Mouse (Mus musculus) limb, embryonic 14.5 days (tissue): ENCODE results near the gene Exoc3. TPM values are rescaled to one million over a fixed set of nuclear protein-coding genes. Genes with fewer than 3 reads are reported as not detected.

ENCODE experiments used
- ATAC-seq: fragments of 200-750 bp; cut with Nextera tagmentation; 2 replicates; pipeline ENCODE4 v1.8.0; 2017; ENCODE audit warnings: low read depth, moderate number of reproducible peaks, moderate TSS enrichment; ENCODE audit not compliant: low FRiP score
- DNase-seq: peaks from one replicate; pipeline ENCODE4 v3.0.0-alpha.2; 2015; ENCODE audit warnings: low spot score
- H3K27ac ChIP-seq: fragments of 300-500 bp; sonication (generic); replicated peaks from 2 replicates; pipeline ENCODE4 v1.5.1; 2014; ENCODE audit warnings: low read depth, mild to moderate bottlenecking, low read length, moderate library complexity, mixed read lengths
- H3K27me3 ChIP-seq: fragments of 300-500 bp; sonication (generic); 2 replicates; pipeline ENCODE4 v1.6.1; 2014; ENCODE audit warnings: low read length, mixed read lengths; ENCODE audit not compliant: control insufficient read depth, insufficient read depth
- H3K36me3 ChIP-seq: fragments of 300-500 bp; sonication (generic); 2 replicates; pipeline ENCODE4 v1.6.1; 2014; ENCODE audit warnings: mild to moderate bottlenecking, low read length, moderate library complexity, mixed read lengths; ENCODE audit not compliant: control insufficient read depth, insufficient read depth
- H3K4me1 ChIP-seq: fragments of 300-500 bp; sonication (generic); 2 replicates; pipeline ENCODE4 v1.6.1; 2014; ENCODE audit warnings: antibody characterized with exemption, low read length, mixed read lengths; ENCODE audit not compliant: control insufficient read depth, insufficient read depth
- H3K4me2 ChIP-seq: fragments of 300-500 bp; sonication (generic); replicated peaks from 2 replicates; pipeline ENCODE4 v1.6.1; 2014; ENCODE audit warnings: low read depth, mild to moderate bottlenecking, low read length, moderate library complexity; ENCODE audit not compliant: severe bottlenecking
- H3K4me3 ChIP-seq: fragments of 300-500 bp; sonication (generic); replicated peaks from 2 replicates; pipeline ENCODE4 v1.5.1; 2014; ENCODE audit warnings: low read length
- H3K9ac ChIP-seq: fragments of 300-500 bp; sonication (generic); 2 replicates; pipeline ENCODE4 v1.6.1; 2014; ENCODE audit warnings: mild to moderate bottlenecking, low read depth, low read length, moderate library complexity; ENCODE audit not compliant: severe bottlenecking
- H3K9me3 ChIP-seq: fragments of 300-500 bp; sonication (generic); 2 replicates; pipeline ENCODE4 v1.6.1; 2016; ENCODE audit warnings: low read length; ENCODE audit not compliant: control insufficient read depth
- POLR2A ChIP-seq: fragments of 200-500 bp; IDR thresholded peaks from 2 replicates; pipeline ENCODE4 v1.8.0; 2012; ENCODE audit warnings: inconsistent platforms, mild to moderate bottlenecking, moderate library complexity, borderline replicate concordance; ENCODE audit not compliant: insufficient read depth, insufficient read length; ENCODE audit errors: extremely low read depth
- WGBS: fragments of 180-500 bp; shearing (Covaris S2); extraction: QIAGEN DNeasy Blood & Tissue Kit; methylation state at CpG from one replicate; pipeline ENCODE4 v1.1.7; 2014; 5-methylcytosine and 5-hydroxymethylcytosine counted together
- polyA plus RNA-seq, 2 experiments: library from polyadenylated mRNA; depleted of rRNA in 1 of 2; stranded (reverse) in 1 of 2; unstranded in 1 of 2; fragments of >200 nt; fragmentation: Nextera tagmentation in 1 of 2; extraction: Ambion mirVana in 1 of 2; gene quantifications; 2 replicates each; pipeline versions ENCODE4 v1.2.1 to v1.2.3; 2012 to 2014

Gene Exoc3
- polyA plus RNA-seq, 2 experiments, result 42.6 to 89.7 TPM

DNA sequence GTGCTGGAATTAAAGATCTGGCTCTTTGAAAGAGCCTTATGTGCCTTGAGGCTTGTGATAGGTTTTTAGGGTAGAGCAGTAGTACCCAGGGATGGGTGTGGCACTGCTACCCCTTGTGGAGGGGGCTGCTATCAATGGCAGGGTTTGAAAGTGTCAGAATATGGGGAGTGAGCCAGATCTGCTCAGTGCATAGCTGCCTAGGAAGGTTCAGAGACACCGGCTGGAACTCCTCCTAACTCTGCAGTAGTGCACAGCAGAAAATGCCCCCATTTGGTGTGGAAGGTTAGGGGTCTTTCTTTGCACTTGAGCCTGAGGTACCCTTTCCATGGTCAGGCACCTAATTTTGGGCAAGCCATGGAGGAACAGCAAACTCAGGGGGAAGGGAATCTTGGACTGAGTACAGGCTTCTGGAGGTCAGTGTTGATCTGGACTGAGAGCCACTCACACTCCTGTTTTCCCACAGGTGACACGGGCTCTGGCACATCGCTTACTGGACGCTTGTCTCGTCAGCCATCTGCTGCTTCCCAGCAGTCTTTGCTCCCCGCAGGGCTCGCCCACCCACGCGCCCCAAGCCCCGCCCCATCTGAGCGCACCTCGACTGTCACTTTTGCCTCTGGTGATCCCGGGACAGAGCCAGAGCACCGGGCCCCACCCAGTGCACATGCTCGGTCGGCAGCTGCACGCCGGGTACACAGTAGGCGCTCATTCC is 42.0 kb downstream of the Exoc3 start:
- TF ChIP-seq POLR2A, result no peak
- Histone ChIP-seq H3K9me3 (no peaks in the 10 kb centered on the region), H3K27ac (no peak overlapping the region), H3K27me3 (no peaks in the 10 kb centered on the region), H3K4me2 (peak overlapping the region; percentile 68), H3K36me3 (peaks cover 15% of the 10 kb centered on the region; the same call in 1 of the 2 replicates), H3K4me1 (peaks cover 6% of the 10 kb centered on the region), H3K4me3 (peak overlapping the region; percentile 47), H3K9ac (peak overlapping the region; percentile 63)
- WGBS, result 3% methylated on average over 19 of the region's 19 CpGs
- ATAC-seq (peak; percentile 75), DNase-seq (peak; percentile 7)

DNA sequence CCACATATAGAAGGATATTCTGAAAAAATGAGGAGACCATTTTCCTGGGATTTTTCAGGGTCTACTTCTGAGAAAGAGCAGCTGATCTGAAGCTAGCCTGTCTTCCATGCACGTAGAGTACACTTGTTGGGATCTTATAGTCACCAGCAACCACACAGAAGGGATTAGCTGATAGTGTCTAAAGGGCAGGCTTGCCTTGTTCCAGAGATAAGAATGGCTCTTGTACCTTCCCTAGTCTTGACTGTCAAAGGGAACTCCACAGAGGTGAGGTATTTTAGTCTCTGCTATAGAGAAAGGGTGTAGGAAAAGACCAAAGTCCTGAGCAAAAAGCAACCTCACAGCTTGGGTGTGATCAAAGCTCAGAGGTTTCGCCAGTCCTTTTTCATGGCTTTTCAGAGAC is 61.2 kb downstream of the Exoc3 start:
- Histone ChIP-seq H3K9me3 (no peaks in the 10 kb centered on the region), H3K27me3 (no peaks in the 10 kb centered on the region), H3K4me2 (no peak overlapping the region), H3K4me1 (no peaks in the 10 kb centered on the region), H3K36me3 (no peaks in the 10 kb centered on the region), H3K27ac (no peak overlapping the region), H3K4me3 (no peak overlapping the region), H3K9ac (no peak overlapping the region)
- WGBS, result 75% methylated on average over 2 of the region's 2 CpGs
- DNase-seq, result no peak
- ATAC-seq, result no peak
- TF ChIP-seq POLR2A, result no peak

DNA sequence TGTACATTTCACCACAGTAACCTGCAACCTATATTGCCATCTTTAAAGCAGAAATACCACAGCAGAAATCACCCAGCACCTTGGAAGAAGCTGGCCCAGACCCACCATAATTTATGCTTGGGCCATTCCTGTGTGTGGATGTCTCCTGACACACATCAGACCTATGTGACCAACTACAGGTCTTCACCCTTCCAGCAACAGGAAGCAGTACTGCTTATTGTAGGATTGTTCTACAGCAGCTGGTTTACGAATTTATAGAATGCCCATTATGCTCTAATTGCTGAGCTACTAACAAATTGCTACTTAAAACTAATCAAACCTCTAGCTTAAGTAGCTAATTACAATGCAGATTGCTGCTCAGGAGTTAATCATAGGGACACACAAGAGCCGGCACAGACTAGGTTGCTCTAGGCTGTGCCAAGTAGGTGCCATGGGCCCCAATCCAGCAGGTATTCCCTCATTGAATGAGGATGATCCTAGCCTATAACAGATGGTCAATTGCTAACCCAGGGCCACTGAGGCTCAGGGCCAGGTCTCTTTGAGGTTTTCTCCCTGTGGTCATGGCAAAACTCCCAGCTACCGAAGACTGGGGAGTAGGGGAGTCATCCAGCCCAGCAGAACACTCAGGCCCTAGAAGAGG is 62.4 kb downstream of the Exoc3 start:
- WGBS, result 64% methylated on average over 3 of the region's 3 CpGs
- Histone ChIP-seq H3K9me3 (no peaks in the 10 kb centered on the region), H3K36me3 (no peaks in the 10 kb centered on the region), H3K4me3 (no peak overlapping the region), H3K27me3 (no peaks in the 10 kb centered on the region), H3K27ac (no peak overlapping the region), H3K9ac (no peak overlapping the region), H3K4me1 (no peaks in the 10 kb centered on the region), H3K4me2 (no peak overlapping the region)
- DNase-seq, result no peak
- TF ChIP-seq POLR2A, result no peak
- ATAC-seq, result no peak

DNA sequence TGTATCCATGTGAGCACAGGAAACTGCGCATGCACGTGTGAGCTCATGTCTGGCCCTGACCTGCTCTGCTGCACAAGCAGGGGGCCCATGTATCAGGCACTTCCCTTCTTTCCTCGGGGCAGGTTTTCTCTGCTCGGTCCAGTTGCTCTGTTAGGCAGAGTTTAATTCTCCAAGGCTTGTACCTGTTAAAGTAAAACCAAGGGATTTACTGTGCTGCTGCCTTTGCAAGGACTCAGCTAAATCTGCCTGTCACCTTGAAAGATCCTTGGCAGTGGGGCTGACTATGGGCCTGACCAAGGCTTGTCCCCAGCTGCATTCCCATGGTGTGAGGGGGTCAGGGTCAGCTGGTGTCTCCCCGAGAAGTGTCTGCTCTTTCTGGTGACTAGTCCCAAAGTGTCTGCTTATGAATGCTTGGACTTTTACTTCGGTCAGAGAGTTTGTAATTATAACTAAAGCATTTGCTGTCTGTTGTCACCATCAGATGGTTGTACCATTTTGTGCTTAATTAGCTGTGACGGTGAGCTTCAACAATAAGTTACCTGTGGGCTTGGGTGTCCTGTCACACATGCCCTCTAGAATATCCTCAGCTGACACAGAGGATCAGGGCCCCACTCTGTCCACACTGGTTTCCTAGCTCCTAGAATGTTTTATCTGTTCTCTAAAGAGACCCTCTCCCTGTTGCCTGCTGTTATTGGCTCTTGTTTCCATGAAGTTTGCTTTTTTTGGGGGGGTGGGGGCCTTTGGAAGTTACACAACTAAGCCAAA is 64.2 kb downstream of the Exoc3 start:
- TF ChIP-seq POLR2A, result no peak
- no peaks in the 10 kb centered on the region for H3K4me1 ChIP-seq
- no peak overlapping the region for H3K4me2 ChIP-seq
- 64% methylated on average over 7 of the region's 7 CpGs for WGBS
- no peaks in the 10 kb centered on the region for H3K36me3 ChIP-seq
- no peak for ATAC-seq
- no peaks in the 10 kb centered on the region for H3K27me3 ChIP-seq
- no peak overlapping the region for H3K4me3 ChIP-seq
- H3K9ac ChIP-seq, result no peak overlapping the region
- DNase-seq, result no peak
- no peaks in the 10 kb centered on the region for H3K9me3 ChIP-seq
- H3K27ac ChIP-seq, result no peak overlapping the region

DNA sequence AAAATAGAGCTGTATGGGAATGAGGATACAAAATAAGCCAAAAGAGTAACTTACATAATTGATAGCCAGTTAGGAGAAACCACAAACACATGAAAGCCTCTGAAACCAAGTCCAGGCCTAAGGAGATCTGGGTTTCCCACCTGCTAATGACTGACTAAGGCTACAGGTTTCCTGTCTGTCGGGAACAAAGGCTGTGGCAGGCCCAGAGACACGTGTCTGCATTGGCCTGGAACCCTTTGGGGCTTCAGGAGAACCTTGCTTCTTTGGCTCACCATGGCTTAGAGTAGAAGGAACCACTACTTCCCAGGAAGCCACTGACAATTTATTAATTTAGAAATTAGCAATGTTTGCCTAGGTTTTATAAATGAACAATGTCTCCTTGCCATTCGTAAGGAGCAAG is 65.2 kb downstream of the Exoc3 start:
- Histone ChIP-seq H3K9me3 (no peaks in the 10 kb centered on the region), H3K4me3 (no peak overlapping the region), H3K4me1 (no peaks in the 10 kb centered on the region), H3K27ac (no peak overlapping the region), H3K4me2 (no peak overlapping the region), H3K36me3 (no peaks in the 10 kb centered on the region), H3K9ac (no peak overlapping the region), H3K27me3 (no peaks in the 10 kb centered on the region)
- WGBS, result 61% methylated on average over 3 of the region's 3 CpGs
- DNase-seq (no peak), ATAC-seq (no peak)
- TF ChIP-seq POLR2A, result no peak
